Mouse (Mus musculus) mature B cell (primary cell): ENCODE results near the gene Tgfbr3l.

ENCODE experiments used
- in situ Hi-C: fragments of 300-500 bp; cut with MboI; formaldehyde crosslinking; loops from 2 replicates; pipeline ENCODE4 v1.14.3; 2019

The Tgfbr3l gene

GRCm38 (mm10) chr8:4247951-4248540, at the start of gene Tgfbr3l:
Tgfbr3l (plus strand) TSS chr8:4248214.
- in situ Hi-C loops = no loop called here

GRCm38 (mm10) chr8:4201321-4201720, 46.7 kb upstream of the Tgfbr3l start:
- in situ Hi-C loops = no loop called here

- in situ Hi-C loops = no loop called here
Measured at GRCm38 (mm10) chr8:4205246-4206123, 42.5 kb upstream of the Tgfbr3l start.

GRCm38 (mm10) chr8:4206182-4207015, 41.6 kb upstream of the Tgfbr3l start:
- in situ Hi-C loops = no loop called here

- in situ Hi-C loops = no loop called here
Measured at GRCm38 (mm10) chr8:4207016-4207350, 41.0 kb upstream of the Tgfbr3l start.

GRCm38 (mm10) chr8:4211097-4211496, 36.9 kb upstream of the Tgfbr3l start:
- in situ Hi-C loops = no loop called here

GRCm38 (mm10) chr8:4212809-4213209, 35.2 kb upstream of the Tgfbr3l start:
- in situ Hi-C loops = no loop called here

GRCm38 (mm10) chr8:4213210-4214005, 34.6 kb upstream of the Tgfbr3l start:
- in situ Hi-C loops = no loop called here

GRCm38 (mm10) chr8:4214006-4214980, 33.7 kb upstream of the Tgfbr3l start:
- in situ Hi-C loops = no loop called here

GRCm38 (mm10) chr8:4216296-4216695, 31.7 kb upstream of the Tgfbr3l start:
- in situ Hi-C loops = no loop called here

- in situ Hi-C loops = no loop called here
Measured at GRCm38 (mm10) chr8:4216791-4217621, 31.0 kb upstream of the Tgfbr3l start, which contains the start of gene Prr36. Prr36 (minus strand) TSS chr8:4217459.

- in situ Hi-C loops = no loop called here
Measured at GRCm38 (mm10) chr8:4219617-4220016, 28.4 kb upstream of the Tgfbr3l start.

GRCm38 (mm10) chr8:4222059-4222458, 26.0 kb upstream of the Tgfbr3l start:
- in situ Hi-C loops = no loop called here

- in situ Hi-C loops = no loop called here
Measured at GRCm38 (mm10) chr8:4226323-4226722, 21.7 kb upstream of the Tgfbr3l start.

- in situ Hi-C loops = no loop called here
Measured at GRCm38 (mm10) chr8:4226739-4227347, 21.2 kb upstream of the Tgfbr3l start, which contains the start of gene Lrrc8e. Lrrc8e (plus strand) TSS chr8:4226827.

- in situ Hi-C loops = no loop called here
Measured at GRCm38 (mm10) chr8:4227919-4228318, 20.1 kb upstream of the Tgfbr3l start.

GRCm38 (mm10) chr8:4229784-4230183, 18.2 kb upstream of the Tgfbr3l start:
- in situ Hi-C loops = no loop called here

- in situ Hi-C loops = no loop called here
Measured at GRCm38 (mm10) chr8:4230612-4231351, 17.2 kb upstream of the Tgfbr3l start.
